Mouse (Mus musculus) limb, embryonic 10.5 days (tissue): ENCODE results near the gene Gfod2. TPM values are rescaled to one million over a fixed set of nuclear protein-coding genes. Genes with fewer than 3 reads are reported as not detected.
A peak's percentile ranks its signal among the peaks of the same experiment; 100 is the strongest.

Source experiments
- DNase-seq: peaks from one replicate; pipeline ENCODE4 v3.0.0-alpha.2; 2017; ENCODE audit warnings: low spot score
- H3K27ac ChIP-seq: fragments of 300-500 bp; sonication (generic); 2 replicates; pipeline ENCODE4 v1.5.1; 2016; ENCODE audit warnings: mild to moderate bottlenecking
- H3K27me3 ChIP-seq: fragments of 300-500 bp; sonication (generic); 2 replicates; pipeline ENCODE4 v1.6.1; 2016; ENCODE audit warnings: low read depth, mild to moderate bottlenecking; ENCODE audit not compliant: poor library complexity, severe bottlenecking
- H3K36me3 ChIP-seq: fragments of 300-500 bp; sonication (generic); 2 replicates; pipeline ENCODE4 v1.6.1; 2016; ENCODE audit warnings: mild to moderate bottlenecking, moderate library complexity
- H3K4me1 ChIP-seq: fragments of 300-500 bp; sonication (generic); 2 replicates; pipeline ENCODE4 v1.6.1; 2016
- H3K4me3 ChIP-seq: fragments of 300-500 bp; sonication (generic); 2 replicates; pipeline ENCODE4 v1.5.1; 2016; ENCODE audit warnings: mild to moderate bottlenecking, moderate library complexity
- H3K9me3 ChIP-seq: fragments of 300-500 bp; sonication (generic); replicated peaks from 2 replicates; pipeline ENCODE4 v1.6.1; 2016; ENCODE audit warnings: mild to moderate bottlenecking
- WGBS: fragments of 180-500 bp; shearing (Covaris S2); methylation state at CpG from one replicate; pipeline ENCODE4 v1.1.7; 2016; 5-methylcytosine and 5-hydroxymethylcytosine counted together
- polyA plus RNA-seq: library from polyadenylated mRNA; unstranded; fragments of >200 nt; fragmentation: Nextera tagmentation; extraction: Ambion mirVana; gene quantifications from 2 replicates; pipeline ENCODE4 v1.2.1, GENCODE M21; 2016

Gene Gfod2
- polyA plus RNA-seq, 1 experiment from 2014 or later: 29.8 TPM

GRCm38 (mm10) chr8:105743301-105743700 lies 15.2 kb downstream of the Gfod2 start:
- Histone ChIP-seq H3K27ac (no peak overlapping the region), H3K4me3 (no peak overlapping the region), H3K27me3 (no peaks in the 10 kb centered on the region), H3K9me3 (no peaks in the 10 kb centered on the region), H3K4me1 (peaks cover 8% of the 10 kb centered on the region; the same call in 1 of the 2 replicates), H3K36me3 (peaks cover 7% of the 10 kb centered on the region)
- no peak for DNase-seq
- 88% methylated on average over 4 of the region's 4 CpGs for WGBS

GRCm38 (mm10) chr8:105739216-105739615 lies 19.2 kb downstream of the Gfod2 start:
- no peaks in the 10 kb centered on the region for H3K9me3 ChIP-seq
- DNase-seq: no peak
- H3K4me1 ChIP-seq: peaks cover 4% of the 10 kb centered on the region; the same call in 1 of the 2 replicates
- no peaks in the 10 kb centered on the region for H3K27me3 ChIP-seq
- H3K27ac ChIP-seq: no peak overlapping the region
- H3K36me3 ChIP-seq: peaks cover 10% of the 10 kb centered on the region
- 84% methylated on average over 5 of the region's 5 CpGs for WGBS
- no peak overlapping the region for H3K4me3 ChIP-seq

GRCm38 (mm10) chr8:105732186-105732585 lies 26.3 kb downstream of the Gfod2 start:
- Histone ChIP-seq H3K36me3 (peaks cover 14% of the 10 kb centered on the region), H3K27ac (no peak overlapping the region), H3K9me3 (no peaks in the 10 kb centered on the region), H3K27me3 (no peaks in the 10 kb centered on the region), H3K4me3 (no peak overlapping the region), H3K4me1 (no peaks in the 10 kb centered on the region)
- DNase-seq: no peak
- WGBS: 93% methylated on average over 5 of the region's 5 CpGs

GRCm38 (mm10) chr8:105727397-105728124 lies 30.9 kb downstream of the Gfod2 start:
- H3K27me3 ChIP-seq: no peaks in the 10 kb centered on the region
- DNase-seq: no peak
- 0 out of 2 replicates have a peak overlapping the region, but pooled peaks have one; percentile 14 for H3K27ac ChIP-seq
- H3K4me1 ChIP-seq: no peaks in the 10 kb centered on the region
- WGBS: 83% methylated on average over 18 of the region's 18 CpGs
- H3K36me3 ChIP-seq: peaks cover 47% of the 10 kb centered on the region
- H3K9me3 ChIP-seq: no peaks in the 10 kb centered on the region
- no peak overlapping the region for H3K4me3 ChIP-seq

DNA sequence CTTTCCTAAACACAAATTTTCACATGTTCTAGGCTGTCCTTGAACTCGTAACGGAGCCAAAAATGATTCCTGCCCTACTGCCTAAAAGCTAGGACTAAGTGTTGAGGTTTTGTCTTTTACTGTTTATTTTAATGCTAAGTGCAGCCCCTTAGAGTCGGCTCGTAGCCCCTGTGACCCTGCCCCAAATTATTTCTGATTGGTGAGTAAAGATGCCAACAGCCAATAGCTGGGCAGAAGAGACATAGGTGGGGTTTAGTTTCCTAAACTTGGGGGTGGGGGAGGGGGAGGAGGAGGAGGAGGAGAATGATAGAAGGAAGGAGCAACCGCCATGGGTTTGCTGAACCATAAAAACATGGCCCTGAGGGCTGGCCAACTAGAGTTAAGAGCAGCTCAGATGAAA lies 32.7 kb downstream of the Gfod2 start:
- WGBS: 81% methylated on average over 5 of the region's 5 CpGs
- H3K4me3 ChIP-seq: no peak overlapping the region
- peaks cover 52% of the 10 kb centered on the region for H3K36me3 ChIP-seq
- DNase-seq: no peak
- H3K9me3 ChIP-seq: no peaks in the 10 kb centered on the region
- H3K27ac ChIP-seq: no peak overlapping the region
- no peaks in the 10 kb centered on the region for H3K4me1 ChIP-seq
- H3K27me3 ChIP-seq: no peaks in the 10 kb centered on the region

- WGBS: 97% methylated on average over 9 of the region's 9 CpGs
- Histone ChIP-seq H3K4me1 (no peaks in the 10 kb centered on the region), H3K27ac (no peak overlapping the region), H3K36me3 (peaks cover 53% of the 10 kb centered on the region), H3K27me3 (no peaks in the 10 kb centered on the region), H3K4me3 (no peak overlapping the region), H3K9me3 (no peaks in the 10 kb centered on the region)
- no peak for DNase-seq
These were observed 35.6 kb downstream of the Gfod2 start for GRCm38 (mm10) chr8:105722861-105723260.

GRCm38 (mm10) chr8:105719637-105720036 lies 38.8 kb downstream of the Gfod2 start:
- H3K27ac ChIP-seq: no peak overlapping the region
- no peaks in the 10 kb centered on the region for H3K27me3 ChIP-seq
- no peak for DNase-seq
- peaks cover 53% of the 10 kb centered on the region for H3K36me3 ChIP-seq
- 86% methylated on average over 4 of the region's 4 CpGs for WGBS
- 0 out of 2 replicates have a peak, but pooled peaks cover under 1% of the 10 kb centered on the region for H3K4me1 ChIP-seq
- H3K9me3 ChIP-seq: no peaks in the 10 kb centered on the region
- no peak overlapping the region for H3K4me3 ChIP-seq

- 91% methylated on average over 15 of the region's 15 CpGs for WGBS
- no peak overlapping the region for H3K27ac ChIP-seq
These were observed 42.0 kb downstream of the Gfod2 start for GRCm38 (mm10) chr8:105716302-105716945.

GRCm38 (mm10) chr8:105715042-105715441 lies 43.4 kb downstream of the Gfod2 start:
- H3K27me3 ChIP-seq: no peaks in the 10 kb centered on the region
- 90% methylated on average over 6 of the region's 6 CpGs for WGBS
- no peak for DNase-seq
- no peak overlapping the region for H3K27ac ChIP-seq
- no peaks in the 10 kb centered on the region for H3K9me3 ChIP-seq
- peaks cover 30% of the 10 kb centered on the region for H3K36me3 ChIP-seq
- H3K4me1 ChIP-seq: 0 out of 2 replicates have a peak, but pooled peaks cover 4% of the 10 kb centered on the region
- no peak overlapping the region for H3K4me3 ChIP-seq

More at GRCm38 (mm10) chr8:105716302-105716945, 42.0 kb downstream of the Gfod2 start:
- no peak for DNase-seq
- 0 out of 2 replicates have a peak, but pooled peaks cover 4% of the 10 kb centered on the region for H3K4me1 ChIP-seq
- no peak overlapping the region for H3K4me3 ChIP-seq
- H3K27me3 ChIP-seq: no peaks in the 10 kb centered on the region
- H3K9me3 ChIP-seq: no peaks in the 10 kb centered on the region
- H3K36me3 ChIP-seq: peaks cover 36% of the 10 kb centered on the region

DNA sequence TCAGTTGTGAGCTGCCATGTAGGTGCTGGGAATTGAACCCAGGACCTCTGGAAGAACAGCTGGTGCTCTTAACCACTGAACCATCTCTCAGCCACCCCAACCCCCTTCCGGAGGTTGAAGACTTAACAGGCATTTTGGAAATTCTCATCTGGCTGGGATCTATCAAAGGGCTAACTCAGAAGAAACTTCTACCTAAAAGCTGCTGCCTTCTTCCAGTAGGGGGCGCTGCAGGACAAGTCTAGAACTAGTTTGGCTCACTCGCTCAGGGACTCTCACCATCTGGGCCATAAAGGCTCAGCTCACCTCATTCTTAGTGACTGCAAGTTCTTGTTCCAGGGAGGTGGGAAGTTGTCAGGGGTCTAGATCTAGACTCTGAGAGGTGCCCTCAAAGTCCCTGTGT lies 44.3 kb downstream of the Gfod2 start:
- peaks cover 25% of the 10 kb centered on the region for H3K36me3 ChIP-seq
- H3K9me3 ChIP-seq: no peaks in the 10 kb centered on the region
- peak; percentile 92 for DNase-seq
- 0 out of 2 replicates have a peak, but pooled peaks cover 4% of the 10 kb centered on the region for H3K4me1 ChIP-seq
- H3K4me3 ChIP-seq: no peak overlapping the region
- no peak overlapping the region for H3K27ac ChIP-seq
- H3K27me3 ChIP-seq: no peaks in the 10 kb centered on the region
- 4% methylated on average over 3 of the region's 3 CpGs for WGBS

DNA sequence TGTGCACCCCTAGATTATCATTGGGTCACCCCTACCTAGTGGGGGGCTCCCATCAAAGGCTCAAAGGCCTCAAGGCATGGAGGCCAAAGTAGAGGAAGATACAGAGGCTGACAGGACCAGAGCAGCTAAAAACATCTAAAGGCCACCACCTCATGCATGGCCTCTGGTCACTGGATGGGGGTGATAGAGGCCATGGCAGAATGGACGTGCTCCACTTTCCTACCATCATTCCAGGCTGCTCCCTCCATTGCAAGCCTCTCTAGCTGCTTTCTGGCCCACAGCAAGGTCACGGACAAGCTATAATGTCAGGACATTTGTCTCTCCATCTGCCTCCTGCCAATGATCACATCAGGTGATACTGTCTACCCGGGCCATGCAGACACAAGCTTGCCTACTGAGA lies 46.2 kb downstream of the Gfod2 start:
- peaks cover 21% of the 10 kb centered on the region for H3K36me3 ChIP-seq
- H3K27me3 ChIP-seq: no peaks in the 10 kb centered on the region
- H3K27ac ChIP-seq: no peak overlapping the region
- H3K4me3 ChIP-seq: no peak overlapping the region
- H3K4me1 ChIP-seq: peaks cover 9% of the 10 kb centered on the region; the same call in 1 of the 2 replicates
- DNase-seq: no peak
- H3K9me3 ChIP-seq: no peaks in the 10 kb centered on the region
- WGBS: 90% methylated on average over 3 of the region's 3 CpGs

GRCm38 (mm10) chr8:105709317-105709716 lies 49.1 kb downstream of the Gfod2 start:
- no peaks in the 10 kb centered on the region for H3K9me3 ChIP-seq
- H3K36me3 ChIP-seq: peaks cover 17% of the 10 kb centered on the region
- H3K4me3 ChIP-seq: no peak overlapping the region
- DNase-seq: no peak
- H3K27ac ChIP-seq: no peak overlapping the region
- peaks cover 19% of the 10 kb centered on the region for H3K4me1 ChIP-seq
- H3K27me3 ChIP-seq: no peaks in the 10 kb centered on the region
- WGBS: 77% methylated on average over 14 of the region's 14 CpGs

- DNase-seq: no peak
- Histone ChIP-seq H3K27ac (no peak overlapping the region; the same call in 1 of the 2 replicates), H3K27me3 (no peaks in the 10 kb centered on the region), H3K4me1 (peaks cover 18% of the 10 kb centered on the region), H3K36me3 (peaks cover 23% of the 10 kb centered on the region), H3K4me3 (no peak overlapping the region), H3K9me3 (no peaks in the 10 kb centered on the region)
- WGBS: 91% methylated on average over 8 of the region's 8 CpGs
These were observed 49.8 kb downstream of the Gfod2 start for GRCm38 (mm10) chr8:105708675-105709074.
